Mouse (Mus musculus) gastrocnemius, adult 2 months (tissue): ENCODE data around the gene Cdc42ep5. TPM values are rescaled to one million over a fixed set of nuclear protein-coding genes. Genes with fewer than 3 reads are reported as not detected.
"Not testable (repeated sequence)": the region's sequence is repeated elsewhere in the genome, so short reads cannot be mapped to it uniquely, and the experiment has no call there.

Experiments
- DNase-seq: peaks from one replicate; pipeline ENCODE4 v3.0.0; 2022
- H3K27ac ChIP-seq: fragments of 200-600 bp; 2 replicates; pipeline ENCODE4 v1.8.1; 2022; ENCODE audit warnings: mild to moderate bottlenecking
- H3K4me3 ChIP-seq: fragments of 200-600 bp; 2 replicates; pipeline ENCODE4 v1.8.1; 2022; ENCODE audit warnings: mild to moderate bottlenecking, moderate library complexity
- CTCF ChIP-seq: fragments of 200-600 bp; IDR thresholded peaks from 2 replicates; pipeline ENCODE4 v1.8.1; 2022; ENCODE audit warnings: antibody characterized with exemption, mild to moderate bottlenecking, moderate library complexity
- intact Hi-C: fragments of 180-260 bp; cut with DNase I; formaldehyde crosslinking; loops from one replicate; pipeline ENCODE4 v1.15.1; 2025
- long read RNA-seq, 2 experiments: library from polyadenylated mRNA; stranded (forward); transcript quantifications; one replicate each; pipeline ENCODE4 v2.0.0; 2021
- total RNA-seq, 2 experiments: library from RNA; stranded (reverse); gene quantifications; 2 replicates each; pipeline ENCODE4 v1.2.3; 2021

Cdc42ep5 gene
- total RNA-seq = 1 to 10 TPM; 1.4 to 2.0 TPM
- long read RNA-seq, experiment 1, partial matches to known transcripts = 0 of 1 reads
- long read RNA-seq, experiment 1, other reads (novel, unspliced or antisense) = 0 of 1 reads
- long read RNA-seq, experiment 2, partial matches to known transcripts = 0 of 3 reads
- long read RNA-seq, experiment 2, other reads (novel, unspliced or antisense) = 0 of 3 reads

DNA sequence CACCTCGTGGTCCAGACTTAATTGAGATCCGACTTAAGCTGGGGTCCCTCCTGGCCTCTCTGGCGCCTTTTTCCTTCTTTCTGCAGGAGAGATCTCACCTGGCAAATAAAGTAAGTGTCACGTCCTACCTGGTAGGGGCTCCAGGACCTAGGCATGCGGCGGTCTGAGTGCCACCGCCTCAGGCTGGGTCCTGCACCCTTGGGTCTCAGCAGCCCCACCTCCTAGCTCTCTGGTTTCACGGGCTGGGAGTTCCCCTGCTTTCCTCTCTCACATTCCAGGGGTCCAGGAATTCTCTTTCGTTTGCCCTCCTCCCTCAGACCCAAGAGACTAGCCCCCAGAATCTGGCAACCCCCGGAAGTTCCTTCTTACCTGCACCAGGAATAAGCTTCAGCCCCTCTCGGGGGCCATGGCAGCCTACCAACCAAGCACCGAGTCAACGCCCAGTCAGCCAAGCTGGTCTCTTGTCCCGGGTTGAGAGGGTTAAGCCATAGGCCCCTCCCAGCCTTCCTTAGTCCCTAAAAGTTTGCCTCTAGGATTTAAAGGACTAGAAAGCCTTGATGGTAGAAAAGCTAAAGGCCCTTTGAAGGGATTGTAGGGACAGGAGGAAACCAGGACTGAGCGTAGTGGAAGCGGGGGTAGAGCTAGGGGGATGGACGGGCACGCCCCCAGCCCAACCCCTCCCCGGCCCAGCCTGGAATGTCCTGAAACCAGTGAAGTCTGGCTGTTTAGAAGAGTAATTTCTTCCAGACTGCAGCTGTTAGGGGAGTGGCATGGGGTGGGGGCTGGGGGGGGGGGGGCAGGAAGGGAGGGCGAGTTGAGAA lies at the start of gene Cdc42ep5:
TSS of gene Cdc42ep5 (minus strand) at position 771 of the 821 bp plus-strand sequence.
- peak within 1 kb of the TSS; percentile 83 for H3K27ac ChIP-seq
- peak within 1 kb of the TSS; percentile 80 for H3K4me3 ChIP-seq
- TF ChIP-seq CTCF = no peak
- intact Hi-C loops = no loop called here
- peak; percentile 78 for DNase-seq

DNA sequence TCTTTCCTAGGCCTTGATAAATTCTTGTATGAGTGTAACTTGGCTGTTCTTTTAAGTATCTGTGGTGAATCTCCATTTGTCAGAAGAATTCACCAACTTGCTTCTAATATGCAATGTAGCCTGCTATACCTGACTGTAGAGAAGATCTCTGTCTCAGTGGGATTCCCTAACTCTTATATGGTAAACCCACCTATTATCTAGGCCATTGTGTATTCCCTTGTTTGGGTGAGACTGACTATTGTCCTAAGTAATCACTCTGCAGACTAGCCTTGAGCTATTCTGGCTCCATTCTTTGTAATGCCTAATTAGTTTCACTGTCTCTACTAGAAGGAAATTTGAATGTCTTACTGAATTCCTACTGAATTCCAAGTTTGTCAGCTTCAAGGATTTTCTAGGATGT lies 48.8 kb upstream of the Cdc42ep5 start:
- H3K27ac ChIP-seq, intact Hi-C loops, DNase-seq, H3K4me3 ChIP-seq: not testable (repeated sequence)

GRCm38 (mm10) chr7:4208626-4209025 lies 44.0 kb upstream of the Cdc42ep5 start:
- no peak for DNase-seq
- Histone ChIP-seq H3K4me3 (no peak overlapping the region), H3K27ac (no peak overlapping the region)
- intact Hi-C loops = no loop called here
- peak; percentile 26 for TF ChIP-seq CTCF

- no peak for TF ChIP-seq CTCF
- intact Hi-C loops = no loop called here
- no peak overlapping the region for H3K4me3 ChIP-seq
- H3K27ac ChIP-seq = no peak overlapping the region
- no peak for DNase-seq
Measured at GRCm38 (mm10) chr7:4207126-4207525, 42.5 kb upstream of the Cdc42ep5 start.

DNA sequence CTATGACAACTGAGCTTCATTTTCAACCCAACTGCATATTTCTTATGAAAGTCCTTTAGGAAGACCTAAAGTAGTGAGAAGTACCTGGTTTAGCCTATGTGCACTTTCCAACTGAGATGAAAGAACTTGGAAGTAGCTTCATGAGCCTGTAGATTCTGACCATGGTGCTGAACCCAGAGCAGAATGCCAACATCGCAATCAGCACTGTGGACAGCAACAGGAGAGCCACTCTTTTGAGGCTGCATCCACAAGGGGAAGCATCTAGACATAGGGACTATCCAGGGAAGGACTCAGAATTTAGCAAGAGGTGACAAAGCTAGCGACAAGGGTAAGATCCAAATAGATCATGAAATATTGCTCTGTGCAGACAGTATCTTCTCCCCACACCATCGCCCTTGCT lies 13.8 kb upstream of the Cdc42ep5 start:
- no peak overlapping the region for H3K27ac ChIP-seq
- peak; percentile 19 for DNase-seq

GRCm38 (mm10) chr7:4170193-4170938 lies 5.7 kb upstream of the Cdc42ep5 start:
- Histone ChIP-seq H3K27ac (no peak overlapping the region), H3K4me3 (no peak overlapping the region)
- no peak for TF ChIP-seq CTCF
- no peak for DNase-seq
- intact Hi-C loops = no loop called here

More for the DNA sequence above, 13.8 kb upstream of the Cdc42ep5 start:
- intact Hi-C loops = no loop called here
- TF ChIP-seq CTCF = no peak
- no peak overlapping the region for H3K4me3 ChIP-seq

DNA sequence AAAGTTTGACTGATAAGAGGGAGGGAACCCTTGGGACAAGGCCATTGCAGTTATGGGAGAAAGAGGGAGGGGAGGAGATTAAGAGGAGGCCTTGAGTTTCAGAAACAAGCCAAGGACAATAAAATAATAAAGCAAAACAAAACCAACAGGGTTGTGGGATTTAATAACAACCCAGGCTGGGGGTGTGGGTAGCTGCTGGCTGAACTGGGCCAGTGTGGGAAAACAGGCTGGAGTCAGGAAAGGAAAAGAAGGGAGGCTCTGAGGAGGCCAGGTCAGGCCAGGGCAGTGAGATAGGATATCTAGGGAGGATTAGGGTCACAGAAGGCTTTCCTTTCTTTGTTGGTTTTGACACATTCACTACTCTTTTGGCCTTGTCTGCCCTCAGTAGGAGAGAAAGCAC lies 2.4 kb upstream of the Cdc42ep5 start:
- intact Hi-C loops = no loop called here
- DNase-seq = no peak
- Histone ChIP-seq H3K4me3 (no peak overlapping the region), H3K27ac (no peak overlapping the region)
- TF ChIP-seq CTCF = no peak

DNA sequence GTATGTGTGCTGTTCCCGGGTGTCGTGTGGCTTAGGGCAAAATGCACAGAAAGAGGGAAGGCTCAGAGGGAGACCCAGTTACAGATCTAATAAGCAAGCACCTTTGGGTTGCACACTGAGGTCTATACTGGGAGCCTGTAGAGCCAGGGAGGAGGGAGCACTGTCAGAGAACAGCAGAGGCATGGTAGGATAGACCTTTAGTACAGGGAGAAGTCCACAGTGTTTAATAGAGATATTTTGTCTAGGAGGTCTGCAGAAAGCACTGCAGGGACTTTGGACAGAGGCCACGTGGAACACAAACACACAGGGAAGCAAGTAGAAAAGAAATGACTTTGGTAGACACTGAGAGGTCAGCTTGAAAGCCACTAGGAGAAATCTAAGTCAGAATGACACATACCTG lies 626 bp upstream of the Cdc42ep5 start:
- intact Hi-C loops = no loop called here
- no peak for DNase-seq
- Histone ChIP-seq H3K27ac (peak overlapping the region; percentile 58; the same call in 1 of the 2 replicates), H3K4me3 (peak overlapping the region; percentile 47; the same call in 1 of the 2 replicates)
- no peak for TF ChIP-seq CTCF

- no peak for TF ChIP-seq CTCF
- Histone ChIP-seq H3K4me3 (peak overlapping the region; percentile 80), H3K27ac (peak overlapping the region; percentile 83)
- intact Hi-C loops = no loop called here
- DNase-seq = no peak
Measured at GRCm38 (mm10) chr7:4163571-4164072, 1.0 kb downstream of the Cdc42ep5 start.

DNA sequence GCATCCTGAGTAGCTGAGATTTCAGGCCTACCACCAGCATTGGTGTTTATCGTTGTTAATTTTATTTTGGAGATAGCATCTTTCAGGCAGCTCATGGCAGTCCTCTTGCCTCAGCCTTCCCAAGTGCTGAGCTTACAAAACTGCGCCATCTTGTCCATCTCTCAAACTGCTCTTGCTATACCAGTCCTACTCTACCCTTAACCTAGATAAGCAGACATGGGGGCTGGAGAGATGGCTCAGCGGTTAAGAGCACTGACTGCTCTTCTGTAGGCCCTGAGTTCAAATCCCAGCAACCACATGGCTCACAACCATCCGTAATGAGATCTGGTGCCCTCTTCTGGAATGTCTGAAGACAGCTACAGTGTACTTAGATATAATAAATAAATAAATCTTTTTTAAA lies 3.1 kb downstream of the Cdc42ep5 start:
- H3K27ac ChIP-seq, DNase-seq, H3K4me3 ChIP-seq, intact Hi-C loops: not testable (repeated sequence)

DNA sequence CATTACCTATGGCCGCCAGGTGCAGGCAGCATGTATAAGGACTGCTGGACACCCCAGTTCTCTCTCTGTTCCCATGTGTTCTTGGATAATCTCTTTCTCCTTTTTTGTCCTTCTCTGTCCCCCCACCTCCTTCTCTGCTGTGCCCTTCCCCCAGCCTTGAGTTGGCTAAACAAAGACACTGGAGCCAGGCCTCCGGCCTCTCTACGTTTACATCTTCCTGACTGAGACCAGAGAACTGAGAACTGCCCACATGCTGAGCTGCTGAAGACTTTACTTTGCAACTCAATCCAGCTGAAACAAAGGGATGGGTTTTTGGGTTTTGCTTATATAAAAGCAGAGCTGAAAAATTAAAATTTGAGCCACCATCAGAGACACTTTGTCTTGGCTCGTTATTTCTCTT lies 9.7 kb downstream of the Cdc42ep5 start:
- DNase-seq = no peak
- intact Hi-C loops = no loop called here
- no peak overlapping the region for H3K27ac ChIP-seq
- H3K4me3 ChIP-seq = no peak overlapping the region
- no peak for TF ChIP-seq CTCF

DNA sequence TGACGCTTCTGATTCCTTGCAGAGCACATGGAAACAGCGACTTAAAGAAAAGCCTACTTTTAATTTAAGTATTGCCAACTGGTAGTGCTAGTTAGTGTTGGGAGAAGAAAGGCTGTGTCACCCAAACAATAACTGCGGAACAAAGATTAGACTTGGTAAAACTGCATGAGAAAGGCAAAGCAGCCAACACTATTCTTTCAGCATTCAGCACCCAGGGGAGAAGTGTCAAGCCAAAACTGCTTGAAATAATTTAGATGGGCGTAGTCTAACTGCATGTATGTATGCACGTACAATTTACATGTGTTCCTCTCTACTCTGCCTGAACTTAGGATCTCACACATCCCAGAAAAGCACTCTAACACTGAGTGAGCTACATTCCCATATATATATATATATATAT lies 10.3 kb downstream of the Cdc42ep5 start:
- H3K4me3 ChIP-seq = no peak overlapping the region
- intact Hi-C loops = no loop called here
- no peak for TF ChIP-seq CTCF
- no peak for DNase-seq
- no peak overlapping the region for H3K27ac ChIP-seq

DNA sequence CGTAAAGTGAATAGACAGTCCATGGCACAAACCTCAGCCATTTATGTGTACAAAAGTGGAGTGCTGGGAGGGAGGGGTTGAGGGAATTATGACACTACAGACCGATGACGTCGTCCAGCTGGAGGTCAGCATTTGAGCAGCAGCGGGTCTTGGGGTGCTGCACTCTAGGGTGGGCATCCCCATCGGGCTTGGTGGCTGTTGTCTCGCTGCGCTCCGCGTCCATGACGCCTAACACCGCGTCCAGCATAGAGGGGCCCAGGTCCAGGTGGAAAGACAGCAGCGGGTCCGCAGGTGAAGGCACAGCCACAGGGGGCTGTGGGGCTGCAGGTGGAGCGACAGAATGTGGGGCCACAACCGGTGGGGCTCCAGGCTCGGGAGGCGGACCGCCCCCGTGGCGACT lies 13.4 kb downstream of the Cdc42ep5 start:
- Histone ChIP-seq H3K4me3 (peak overlapping the region; percentile 92), H3K27ac (peak overlapping the region; percentile 100)
- DNase-seq = no peak
- no peak for TF ChIP-seq CTCF
- intact Hi-C loops = loop anchor here (2.0 kb wide), 1 partner anchor 14 kb away; the partner anchor contains the start of gene Leng8
